Mouse (Mus musculus) gastrocnemius, postnatal 14 days (tissue): ENCODE measurements around the gene Rgs7. TPM values are rescaled to one million over a fixed set of nuclear protein-coding genes. Genes with fewer than 3 reads are reported as not detected.

Source experiments
- DNase-seq: peaks from one replicate; pipeline ENCODE4 v3.0.0; 2021; ENCODE audit warnings: mixed read lengths
- intact Hi-C: fragments of 180-260 bp; cut with DNase I; formaldehyde crosslinking; loops from one replicate; pipeline ENCODE4 v1.15.1; 2025; ENCODE audit warnings: low total_unique reads
- total RNA-seq, 2 experiments: library from RNA; stranded (reverse); gene quantifications; 2 replicates each; pipeline ENCODE4 v1.2.3; 2021

Gene Rgs7
- total RNA-seq, 2 experiments from 2014 or later, result 0.12 to 0.22 TPM

DNA sequence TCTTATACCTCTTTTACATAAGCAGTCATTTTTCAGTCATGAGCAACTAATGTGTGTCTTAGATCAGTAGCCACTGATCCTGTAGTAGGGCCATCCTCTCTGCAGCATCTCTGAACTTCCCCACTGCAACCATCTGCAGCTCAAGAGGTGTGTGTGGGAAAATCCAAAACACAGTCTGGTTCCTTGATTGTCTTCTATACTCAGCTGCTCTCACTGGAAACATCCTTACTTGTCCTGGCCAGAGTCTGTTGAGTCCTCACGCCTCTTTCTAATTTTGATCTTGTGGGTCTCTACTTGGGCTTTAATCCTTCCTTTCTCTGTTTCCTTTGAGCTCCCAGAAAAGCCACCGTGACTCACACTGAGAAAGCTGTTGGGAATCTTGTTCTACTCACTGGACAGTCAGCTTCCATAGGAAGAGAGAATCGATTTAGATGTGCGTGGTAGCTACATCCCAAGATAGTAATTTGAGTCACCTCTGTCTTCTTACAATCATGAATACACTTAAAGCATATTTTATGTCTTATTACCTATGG is 422.5 kb downstream of the Rgs7 start:
- intact Hi-C loops, result no loop called here
- DNase-seq, result no peak

DNA sequence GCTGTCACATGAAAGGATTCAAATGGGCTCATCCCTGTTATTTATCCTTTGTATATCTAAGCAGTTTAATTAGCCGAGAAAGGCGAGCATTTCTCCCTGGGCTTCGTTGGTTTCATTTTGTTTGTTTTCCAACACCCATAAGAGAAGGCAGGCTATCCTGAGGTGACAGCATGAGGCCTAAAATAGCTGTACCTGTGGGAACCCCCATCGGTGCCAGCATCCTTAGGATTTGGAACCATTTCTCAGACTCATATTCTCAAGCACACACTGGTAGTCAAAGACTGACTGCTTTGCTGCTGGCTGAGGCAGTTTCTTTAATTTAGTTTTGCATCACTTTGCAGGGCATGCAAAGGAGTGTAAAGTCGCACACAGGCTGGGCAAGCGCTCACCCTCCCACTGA is 443.2 kb downstream of the Rgs7 start:
- DNase-seq, result no peak
- intact Hi-C loops, result no loop called here

DNA sequence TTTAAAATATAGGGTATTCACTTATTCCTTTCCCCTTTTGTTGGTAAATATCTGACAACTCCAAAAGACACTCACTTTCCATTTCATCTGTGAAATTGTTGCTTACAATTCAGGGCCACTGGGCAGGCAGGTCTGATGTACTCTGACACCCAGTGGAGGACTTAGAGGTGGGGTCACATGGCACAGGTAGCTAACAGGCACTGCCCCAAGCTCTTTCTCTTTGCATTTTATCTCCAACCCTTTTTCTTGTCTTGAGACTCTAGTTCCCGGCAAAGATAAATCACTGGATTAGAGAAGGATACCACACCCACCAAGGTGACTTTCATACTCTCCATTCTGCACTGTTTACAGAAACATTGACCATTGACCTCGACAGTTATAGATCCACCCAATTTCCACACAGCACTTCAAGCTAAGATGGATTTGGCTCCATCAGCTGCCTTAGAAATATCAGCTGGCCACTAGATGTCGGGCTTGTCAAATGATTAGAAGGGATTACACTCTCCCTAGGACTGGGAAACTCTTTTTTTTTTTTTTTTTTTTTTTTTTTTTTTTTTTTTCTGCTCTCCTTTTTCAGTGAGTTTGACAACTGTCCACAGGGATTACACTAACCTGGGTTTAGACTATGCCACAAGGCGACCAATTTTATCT is 451.0 kb downstream of the Rgs7 start:
- intact Hi-C loops, result no loop called here

DNA sequence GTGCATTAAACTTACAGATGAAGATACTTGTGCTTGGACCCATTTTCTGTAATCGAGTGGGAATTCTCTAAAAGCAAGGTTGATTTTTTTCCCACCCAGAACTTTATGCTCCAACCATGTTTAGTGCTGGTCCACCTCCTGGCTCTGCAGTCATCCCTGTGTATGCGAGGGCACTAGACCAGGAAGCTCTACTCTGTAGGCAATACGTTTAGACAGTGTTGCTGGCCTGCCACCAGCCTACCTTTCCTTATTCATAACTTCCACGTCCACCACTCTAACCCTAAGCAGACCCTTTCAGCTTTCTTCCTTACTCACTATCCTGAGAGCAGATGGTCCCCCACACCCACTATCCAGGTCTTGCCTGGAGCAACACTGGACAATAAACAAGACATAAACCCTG is 452.3 kb downstream of the Rgs7 start:
- DNase-seq, result no peak
- intact Hi-C loops, result no loop called here

More for the DNA sequence above, 451.0 kb downstream of the Rgs7 start:
- peak; percentile 14 for DNase-seq

DNA sequence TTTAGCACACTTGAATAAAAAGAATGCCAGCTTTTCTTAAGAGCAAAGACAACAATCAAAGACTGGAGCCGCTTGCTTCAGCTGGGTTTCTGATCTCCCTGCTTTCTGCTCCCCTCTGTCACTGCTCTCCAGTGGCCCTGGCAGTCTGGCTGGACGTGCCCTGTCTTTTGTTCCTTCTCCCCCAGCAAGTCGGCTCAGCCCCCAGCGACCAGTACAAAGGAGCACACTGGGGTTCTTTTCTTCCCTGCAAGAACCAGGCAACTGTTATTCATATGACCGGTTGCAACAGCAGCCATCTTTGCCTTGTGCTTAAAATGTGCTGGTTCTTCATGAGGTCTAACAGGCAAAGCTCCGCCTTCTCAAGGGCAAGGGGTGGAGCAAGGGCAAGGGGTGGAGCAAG is 452.7 kb downstream of the Rgs7 start:
- DNase-seq, result no peak
- intact Hi-C loops, result no loop called here

DNA sequence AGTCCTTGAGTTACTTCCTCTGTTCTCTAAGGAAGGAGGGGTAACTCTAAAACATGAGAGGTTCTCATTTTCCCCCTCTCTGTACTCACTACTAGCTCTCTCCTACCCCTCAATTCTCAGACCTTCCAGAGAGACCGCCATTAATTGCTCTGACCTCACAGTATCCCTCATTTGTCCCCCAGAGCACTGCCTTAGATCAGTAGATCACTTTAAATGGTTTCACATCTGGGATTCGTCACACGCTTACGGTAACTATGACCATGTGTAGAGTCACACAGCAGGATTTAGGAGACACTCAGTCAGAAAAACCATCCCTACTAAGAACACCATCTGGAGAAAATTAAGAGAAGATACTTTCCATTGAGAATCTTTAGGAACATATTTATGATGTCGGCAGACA is 456.8 kb downstream of the Rgs7 start:
- intact Hi-C loops, result no loop called here
- no peak for DNase-seq

DNA sequence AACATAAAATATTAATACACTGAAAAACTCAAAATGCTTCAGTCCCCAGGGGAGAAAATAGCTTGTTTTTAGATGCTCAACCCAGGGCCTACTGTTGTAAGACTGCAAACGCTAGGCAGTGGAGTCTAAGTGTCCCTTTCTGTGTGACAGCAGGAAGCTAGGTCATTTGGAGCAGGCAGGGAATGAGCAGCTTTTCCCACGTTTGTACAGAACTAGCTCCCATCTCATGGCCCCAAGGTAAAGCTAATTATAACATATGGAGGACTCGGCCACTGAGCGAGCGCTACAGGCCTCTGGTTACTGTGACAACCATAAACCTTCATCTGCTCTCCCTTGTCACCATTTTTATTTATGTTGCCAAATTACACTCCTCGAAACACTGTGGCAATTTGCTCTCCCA is 460.3 kb downstream of the Rgs7 start:
- intact Hi-C loops, result no loop called here
- no peak for DNase-seq

DNA sequence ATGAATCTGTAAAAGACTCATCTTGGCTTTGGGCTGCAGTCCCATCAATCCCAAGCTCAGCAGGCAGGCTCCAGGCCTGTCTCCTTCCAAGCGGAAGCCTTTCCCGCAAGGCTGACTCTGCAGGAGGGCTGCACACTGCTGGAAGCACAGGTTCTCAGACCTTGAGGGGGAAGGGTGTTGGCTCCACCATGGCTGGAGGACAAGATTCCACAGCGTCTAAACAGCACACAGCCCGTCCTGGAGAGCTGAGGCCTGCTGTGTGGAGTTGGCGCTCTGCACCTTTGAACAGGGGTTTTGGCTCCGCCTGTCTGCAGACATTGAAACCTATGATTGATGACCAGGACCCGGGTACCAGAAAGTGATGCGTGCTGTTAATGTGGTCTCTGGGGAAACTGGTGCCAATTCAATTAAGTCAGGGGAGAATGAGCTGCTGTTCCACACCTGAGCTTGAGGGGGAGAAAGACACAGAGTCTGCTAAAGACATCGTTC is 463.5 kb downstream of the Rgs7 start:
- intact Hi-C loops, result no loop called here
- no peak for DNase-seq

DNA sequence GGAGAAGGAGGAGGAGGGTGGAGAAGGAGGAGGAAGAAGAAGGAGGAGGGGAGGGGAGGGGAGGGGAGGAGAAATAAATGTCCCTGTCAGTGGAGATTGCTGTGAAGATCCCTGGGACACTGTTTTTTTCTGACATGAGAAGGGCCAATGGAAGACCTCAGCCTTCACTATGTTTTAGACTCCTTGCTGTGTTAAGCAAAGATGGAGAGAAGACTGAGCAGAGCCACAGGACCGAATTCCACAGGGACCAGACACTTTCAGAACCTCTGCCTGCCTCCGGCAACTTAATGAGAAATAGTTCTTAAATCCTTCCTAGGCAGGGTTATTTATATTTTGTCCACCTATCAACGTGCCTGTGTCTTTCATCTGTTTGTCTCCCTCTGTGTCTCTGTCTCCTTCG is 464.0 kb downstream of the Rgs7 start:
- DNase-seq, result no peak
- intact Hi-C loops, result no loop called here

DNA sequence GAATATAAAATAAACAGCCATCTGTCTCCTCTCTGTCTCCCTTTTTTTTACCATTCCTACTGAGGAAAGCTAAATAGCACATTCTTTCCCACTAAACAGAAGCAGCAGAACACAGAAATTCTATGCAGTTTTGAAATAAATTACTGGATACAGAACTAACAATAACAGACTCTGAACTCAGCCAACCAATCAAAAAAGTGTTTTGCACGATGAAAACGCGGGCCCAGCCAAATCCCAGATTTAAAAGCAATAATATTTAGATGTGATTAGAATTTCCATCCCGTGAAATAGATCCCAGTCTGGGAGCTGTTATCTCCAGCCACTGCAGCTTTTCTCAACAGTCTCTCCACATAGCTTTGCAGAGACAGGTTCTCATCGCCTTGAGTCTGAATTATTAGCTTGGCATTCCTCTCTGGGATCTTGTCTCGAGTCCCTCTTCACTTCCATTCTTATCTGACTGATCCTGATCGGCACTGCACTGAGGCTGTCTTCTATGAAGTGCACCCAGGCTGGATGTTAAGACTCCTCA is 466.5 kb downstream of the Rgs7 start:
- DNase-seq, result no peak
- intact Hi-C loops, result no loop called here

DNA sequence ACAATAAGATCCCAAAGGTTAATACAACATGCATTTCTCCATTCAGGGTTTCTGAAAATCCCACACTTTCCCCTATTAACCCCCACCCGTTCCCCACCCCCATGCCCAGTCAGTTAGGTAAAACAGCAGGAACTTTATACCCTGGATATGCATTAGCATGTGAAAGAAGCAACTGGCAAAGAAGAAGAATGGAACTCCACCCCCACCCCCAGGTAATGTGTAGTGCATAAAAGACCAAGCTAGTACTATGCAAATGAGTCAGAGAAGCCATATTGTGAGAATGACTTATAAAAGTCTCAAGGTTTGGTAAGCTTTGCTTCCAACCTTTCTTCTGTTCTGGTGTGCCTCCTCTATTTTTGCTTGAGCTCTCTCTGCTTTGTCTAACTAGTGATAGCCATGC is 468.2 kb downstream of the Rgs7 start:
- no peak for DNase-seq
- intact Hi-C loops, result no loop called here

Other genes with a start within 250 kb of the Rgs7 start
- under 1 TPM; 0.08 to 0.11 TPM for gene Kmo, start 127.9 kb upstream of the Rgs7 start, total RNA-seq
- gene Fh1, start 133.1 kb upstream of the Rgs7 start, total RNA-seq, result 100 to 1,000 TPM; 248 to 299 TPM
- 1 to 10 TPM; 6.8 to 8.5 TPM for gene Opn3, start 200.3 kb upstream of the Rgs7 start, total RNA-seq
- gene Chml, start 200.4 kb upstream of the Rgs7 start, total RNA-seq, result 1 to 10 TPM; 3.0 to 4.5 TPM
- gene Wdr64, start 206.1 kb upstream of the Rgs7 start, total RNA-seq, result not detected